Mouse (Mus musculus): Measurements from ENCODE around the gene Tomm40.

- TF ChIP-seq GATA1 (IDR thresholded peaks at IDR 0.05; ENCODE audit: low read length): no peak
- TF ChIP-seq TAL1 (IDR thresholded peaks at IDR 0.05; ENCODE audit: low read length): no peak
These were observed 2.8 kb downstream of the Tomm40 start for GRCm38 (mm10) chr7:19712414-19712813.

Measured in erythroblast, embryonic 14.5 days (primary cell).